Mouse (Mus musculus) cerebral cortex, adult 2 months (tissue): ENCODE data around the gene Cyp3a25.

Experiments used
- WGBS: fragments of 180-500 bp; shearing (Covaris S2); methylation state at CpG from one replicate; pipeline ENCODE4 v1.1.7; 2018; 5-methylcytosine and 5-hydroxymethylcytosine counted together

Cyp3a25 gene

GRCm38 (mm10) chr5:146009509-146009908, at the start of gene Cyp3a25:
Gene Cyp3a25, minus strand, starts transcription at chr5:146009618.
- WGBS: 71% methylated on average over 1 of the region's 1 CpGs

GRCm38 (mm10) chr5:146021136-146021535, 11.7 kb upstream of the Cyp3a25 start:
- WGBS: 43% methylated on average over 4 of the region's 4 CpGs

- 67% methylated on average over 5 of the region's 5 CpGs for WGBS
Observed at GRCm38 (mm10) chr5:146018275-146018674, 8.9 kb upstream of the Cyp3a25 start.

GRCm38 (mm10) chr5:146011251-146011650, 1.8 kb upstream of the Cyp3a25 start:
- WGBS: 81% methylated on average over 1 of the region's 1 CpGs
